Mouse (Mus musculus) ES-E14 (cell line): ENCODE data around the gene Rbm42. TPM values are rescaled to one million over a fixed set of nuclear protein-coding genes. Genes with fewer than 3 reads are reported as not detected.
A peak's percentile ranks its signal among the peaks of the same experiment; 100 is the strongest.

Experiments used
- DNase-seq: peaks from one replicate; pipeline ENCODE4 v3.0.0-alpha.2; 2013; ENCODE audit warnings: low read depth, low spot score
- H3K27ac ChIP-seq: 2 replicates; pipeline ENCODE4 v1.5.1; 2012; ENCODE audit warnings: low read depth, mild to moderate bottlenecking, low read length, moderate library complexity, mixed read lengths; ENCODE audit not compliant: poor library complexity, insufficient read depth, severe bottlenecking
- H3K36me3 ChIP-seq: 2 replicates; pipeline ENCODE4 v1.6.1; 2012; ENCODE audit warnings: mild to moderate bottlenecking, low read length, moderate library complexity, mixed read lengths; ENCODE audit not compliant: control insufficient read depth, poor library complexity, insufficient read depth, severe bottlenecking
- H3K4me1 ChIP-seq, 2 experiments: fragments of 150-350 bp in 1 of 2; sonication (generic) in 1 of 2; 2 replicates each; pipeline ENCODE4 v1.6.1; 2012; ENCODE audit warnings: low read length in 2 of 2, mild to moderate bottlenecking in 1 of 2, mixed read lengths in 1 of 2; ENCODE audit not compliant: control insufficient read depth in 2 of 2, insufficient read depth in 2 of 2, poor library complexity in 1 of 2
- H3K4me3 ChIP-seq, 2 experiments: fragments of 150-350 bp in 1 of 2; sonication (generic) in 1 of 2; 2 replicates each; pipeline ENCODE4 v1.5.1; 2012; ENCODE audit warnings: low read length in 2 of 2, low read depth in 1 of 2, mild to moderate bottlenecking in 1 of 2, mixed read lengths in 1 of 2; ENCODE audit not compliant: insufficient read depth in 1 of 2, poor library complexity in 1 of 2, severe bottlenecking in 1 of 2
- H3K9ac ChIP-seq: 2 replicates; pipeline ENCODE4 v1.6.1; 2012; ENCODE audit warnings: low read depth, mild to moderate bottlenecking, low read length, mixed read lengths; ENCODE audit not compliant: poor library complexity, insufficient read depth, severe bottlenecking
- H3K9me3 ChIP-seq: fragments of 150-350 bp; sonication (generic); 2 replicates; pipeline ENCODE4 v1.6.1; 2012; ENCODE audit warnings: low read depth, mild to moderate bottlenecking, low read length; ENCODE audit not compliant: control insufficient read depth, insufficient read depth
- CHD2 ChIP-seq: IDR thresholded peaks from 2 replicates; pipeline ENCODE4 v1.6.1; 2014; ENCODE audit warnings: mild to moderate bottlenecking, low read depth, low read length, inconsistent platforms
- HCFC1 ChIP-seq: IDR thresholded peaks from 2 replicates; pipeline ENCODE4 v1.6.1; 2012; ENCODE audit warnings: low read length, inconsistent platforms, borderline replicate concordance; ENCODE audit not compliant: insufficient read depth
- MAFK ChIP-seq: IDR thresholded peaks from 2 replicates; pipeline ENCODE4 v1.6.1; 2014; ENCODE audit warnings: mild to moderate bottlenecking, low read depth, low read length, inconsistent platforms; ENCODE audit not compliant: insufficient read depth
- ZC3H11A ChIP-seq: IDR thresholded peaks from 2 replicates; pipeline ENCODE4 v1.6.1; 2012; ENCODE audit warnings: low read depth, mild to moderate bottlenecking, inconsistent platforms, low read length, borderline replicate concordance
- ZNF384 ChIP-seq: IDR thresholded peaks from 2 replicates; pipeline ENCODE4 v1.6.1; 2012; ENCODE audit warnings: low read depth, low read length, inconsistent platforms
- in situ Hi-C, 2 experiments: fragments of 600-800 bp; cut with MboI; formaldehyde crosslinking; loops; one replicate each; pipeline ENCODE4 v1.15.1; 2025; ENCODE audit warnings: low sequenced_read_pairs in 2 of 2, inconsistent platforms in 1 of 2; ENCODE audit not compliant: unreplicated experiment in 2 of 2
- total RNA-seq: library from RNA; depleted of rRNA; stranded (reverse); fragments of 300-350 nt; gene quantifications from 2 replicates; pipeline ENCODE4 v1.2.3, GENCODE M21; 2012

Gene Rbm42
- total RNA-seq, 1 experiment, result 86.0 TPM

DNA sequence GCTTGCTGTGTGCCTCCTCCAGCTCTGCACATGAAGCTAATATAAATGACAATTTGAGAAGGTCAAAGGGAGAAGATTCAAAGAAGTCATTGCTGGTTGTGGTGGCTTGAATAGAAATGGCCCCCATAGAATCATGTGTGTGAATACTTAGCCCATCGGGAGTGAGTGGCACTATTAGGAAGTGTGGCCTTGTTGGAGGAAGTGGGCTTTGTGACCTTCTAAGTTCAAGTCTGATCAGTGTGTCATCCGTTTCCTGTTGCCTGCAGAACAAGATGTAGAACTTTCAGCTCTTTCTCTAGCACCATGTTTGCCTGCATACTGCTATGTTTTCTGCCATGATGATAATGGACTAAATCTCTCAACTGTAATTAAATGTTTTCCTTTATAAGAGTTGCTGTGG is 33.3 kb upstream of the Rbm42 start:
- no peaks in the 10 kb centered on the region for H3K9me3 ChIP-seq
- no peaks in the 10 kb centered on the region for H3K36me3 ChIP-seq
- no peak overlapping the region for H3K4me3 ChIP-seq
- no peak for TF ChIP-seq CHD2
- TF ChIP-seq MAFK, result no peak
- no peak for TF ChIP-seq HCFC1
- TF ChIP-seq ZNF384, result no peak
- TF ChIP-seq ZC3H11A, result no peak
- in situ Hi-C loops, result no loop called here
- no peak for DNase-seq
- H3K4me1 ChIP-seq, result no peaks in the 10 kb centered on the region
- H3K27ac ChIP-seq, result no peak overlapping the region
- no peak overlapping the region for H3K9ac ChIP-seq

DNA sequence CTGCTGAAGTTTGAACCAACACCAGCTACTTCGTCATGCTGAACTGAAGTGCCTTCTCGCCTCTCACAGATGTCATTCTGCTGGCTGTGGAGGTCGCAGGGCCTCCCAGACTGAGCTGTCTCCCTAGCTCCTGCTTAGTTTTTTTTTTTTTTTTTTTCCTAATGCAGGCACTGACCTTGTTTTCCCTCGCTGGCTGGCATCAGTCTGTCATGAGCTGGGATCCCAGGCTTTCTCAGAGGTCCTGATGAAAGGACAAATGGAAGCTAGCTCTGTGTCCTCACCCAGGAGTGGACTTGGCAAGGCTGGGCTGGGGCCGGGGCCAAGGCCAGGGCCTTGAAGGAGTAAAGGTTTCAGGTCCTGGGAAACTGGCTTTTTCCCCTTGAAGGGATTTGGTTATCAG is 31.8 kb upstream of the Rbm42 start:
- DNase-seq, result no peak
- in situ Hi-C loops, result no loop called here
- TF ChIP-seq ZC3H11A, result no peak
- TF ChIP-seq ZNF384, result no peak
- no peak for TF ChIP-seq HCFC1

DNA sequence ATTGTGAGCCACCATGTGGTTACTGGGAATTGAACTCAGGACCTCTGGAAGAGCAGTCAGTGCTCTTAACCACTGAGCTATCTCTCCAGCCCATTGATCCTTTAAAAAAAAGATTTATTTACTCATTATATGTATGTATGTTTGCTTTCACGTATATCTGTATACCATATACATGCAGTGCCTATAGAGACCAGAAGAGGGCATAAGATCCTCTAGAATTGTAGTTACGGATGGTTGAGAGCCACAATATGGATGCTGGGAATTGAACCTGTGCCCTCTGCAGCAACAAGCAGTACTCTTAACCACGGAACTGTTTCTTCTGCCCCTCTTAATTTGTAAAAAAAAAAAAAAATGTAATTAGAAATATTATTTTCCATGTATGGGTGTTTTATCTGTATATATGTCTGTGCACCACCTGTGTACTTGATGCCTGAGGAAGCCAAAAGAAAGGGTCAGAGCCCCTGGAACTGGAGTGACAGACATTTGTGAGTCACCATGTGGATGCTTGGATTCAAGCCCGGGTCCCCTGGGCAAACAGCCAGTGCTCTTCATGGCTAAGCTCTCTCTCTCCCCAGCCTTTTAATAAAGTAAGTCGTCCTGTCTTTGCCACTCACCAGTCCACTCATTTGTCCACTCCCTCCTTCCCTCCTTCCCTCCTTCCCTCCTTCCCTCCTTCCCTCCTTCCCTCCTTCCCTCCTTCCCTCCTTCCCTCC is 28.3 kb upstream of the Rbm42 start:
- no peaks in the 10 kb centered on the region for H3K4me1 ChIP-seq
- no peak overlapping the region for H3K4me3 ChIP-seq
- H3K36me3 ChIP-seq, result no peaks in the 10 kb centered on the region
- H3K9ac ChIP-seq, result no peak overlapping the region
- in situ Hi-C loops, result no loop called here
- no peak for DNase-seq
- H3K27ac ChIP-seq, result no peak overlapping the region
- no peaks in the 10 kb centered on the region for H3K9me3 ChIP-seq
- TF ChIP-seq HCFC1 (no peak), CHD2 (no peak), ZNF384 (no peak), MAFK (no peak), ZC3H11A (no peak)

More for the DNA sequence above, 31.8 kb upstream of the Rbm42 start:
- Histone ChIP-seq H3K27ac (no peak overlapping the region), H3K9me3 (no peaks in the 10 kb centered on the region), H3K4me1 (no peaks in the 10 kb centered on the region), H3K4me3 (no peak overlapping the region), H3K36me3 (no peaks in the 10 kb centered on the region), H3K9ac (no peak overlapping the region)

DNA sequence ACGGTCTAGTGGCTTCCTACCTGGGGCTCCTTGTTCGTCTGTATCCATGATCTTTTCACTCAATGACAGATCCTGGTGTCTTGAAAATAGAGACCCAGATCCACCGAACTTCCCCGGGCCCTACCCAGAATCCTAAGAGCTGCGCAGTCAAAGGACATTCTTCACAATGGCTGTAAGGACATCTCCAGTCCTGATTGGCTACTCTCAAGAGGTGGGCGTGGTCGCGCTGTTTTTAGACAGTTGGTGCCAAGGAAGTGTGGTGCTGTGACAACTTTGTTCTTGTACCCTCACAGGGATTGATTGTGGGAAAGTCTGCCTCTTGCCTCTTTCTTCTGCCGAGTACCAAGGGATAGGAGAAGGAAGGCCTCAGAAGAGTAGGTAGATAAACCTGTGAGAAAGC is 21.4 kb upstream of the Rbm42 start, which contains the start of gene Pmis2:
Pmis2 (minus strand) TSS at position 126 of the 400 bp plus-strand sequence.
- peaks cover 0 to 3% of the 10 kb centered on the region in 2 experiments; a peak in 1 of 4 replicates for H3K4me1 ChIP-seq
- no peaks in the 10 kb centered on the region for H3K36me3 ChIP-seq
- H3K27ac ChIP-seq, result no peak within 1 kb of the TSS
- H3K9me3 ChIP-seq, result no peaks in the 10 kb centered on the region
- 0 out of 2 replicates have a peak within 1 kb of the TSS, but pooled peaks have one; percentile 6 for H3K9ac ChIP-seq
- in situ Hi-C loops, result no loop called here
- TF ChIP-seq ZC3H11A, result no peak
- TF ChIP-seq HCFC1, result no peak
- no peak for TF ChIP-seq ZNF384
- no peak for TF ChIP-seq MAFK
- TF ChIP-seq CHD2, result no peak
- DNase-seq, result peak; percentile 50
- peak within 1 kb of the TSS in 1 of 2 experiments; percentile 32; a peak in 2 of 4 replicates for H3K4me3 ChIP-seq
